Mouse (Mus musculus) midbrain, embryonic 16.5 days (tissue): ENCODE measurements around the gene Gse1. TPM values are rescaled to one million over a fixed set of nuclear protein-coding genes. Genes with fewer than 3 reads are reported as not detected.

ENCODE experiments used
- ATAC-seq: fragments of 200-750 bp; cut with Nextera tagmentation; 2 replicates; pipeline ENCODE4 v1.8.0; 2017; ENCODE audit warnings: moderate TSS enrichment
- H3K27ac ChIP-seq: fragments of 300-500 bp; sonication (generic); 2 replicates; pipeline ENCODE4 v1.5.1; 2014; ENCODE audit warnings: mild to moderate bottlenecking, low read length, mixed read lengths
- H3K27me3 ChIP-seq: fragments of 300-500 bp; sonication (generic); 2 replicates; pipeline ENCODE4 v1.6.1; 2014; ENCODE audit warnings: low read depth, low read length, mixed read lengths; ENCODE audit not compliant: control insufficient read depth, insufficient read depth
- H3K36me3 ChIP-seq: fragments of 300-500 bp; sonication (generic); 2 replicates; pipeline ENCODE4 v1.6.1; 2014; ENCODE audit warnings: mild to moderate bottlenecking, low read length, moderate library complexity, mixed read lengths; ENCODE audit not compliant: control insufficient read depth, insufficient read depth
- H3K4me1 ChIP-seq: fragments of 300-500 bp; sonication (generic); 2 replicates; pipeline ENCODE4 v1.6.1; 2014; ENCODE audit warnings: mild to moderate bottlenecking, low read length, mixed read lengths; ENCODE audit not compliant: control insufficient read depth, insufficient read depth
- H3K4me2 ChIP-seq: fragments of 300-500 bp; sonication (generic); 2 replicates; pipeline ENCODE4 v1.6.1; 2014; ENCODE audit warnings: mild to moderate bottlenecking, low read length, mixed read lengths
- H3K4me3 ChIP-seq: fragments of 300-500 bp; sonication (generic); 2 replicates; pipeline ENCODE4 v1.5.1; 2014; ENCODE audit warnings: low read depth, mild to moderate bottlenecking, low read length, moderate library complexity, mixed read lengths
- H3K9ac ChIP-seq: fragments of 300-500 bp; sonication (generic); 2 replicates; pipeline ENCODE4 v1.6.1; 2014; ENCODE audit warnings: low read depth, low read length, mixed read lengths
- H3K9me3 ChIP-seq: fragments of 300-500 bp; sonication (generic); replicated peaks from 2 replicates; pipeline ENCODE4 v1.6.1; 2014; ENCODE audit warnings: mild to moderate bottlenecking, low read length, mixed read lengths; ENCODE audit not compliant: control insufficient read depth, poor library complexity, severe bottlenecking
- WGBS: fragments of 180-500 bp; shearing (Covaris S2); extraction: QIAGEN DNeasy Blood & Tissue Kit; methylation state at CpG from one replicate; pipeline ENCODE4 v1.1.7; 2014; 5-methylcytosine and 5-hydroxymethylcytosine counted together
- polyA plus RNA-seq: library from polyadenylated mRNA; unstranded; fragments of >200 nt; fragmentation: Nextera tagmentation; extraction: Ambion mirVana; gene quantifications from 2 replicates; pipeline ENCODE4 v1.2.1, GENCODE M21; 2015

Gse1 gene
- polyA plus RNA-seq, 1 experiment from 2014 or later, result 13.3 TPM

DNA sequence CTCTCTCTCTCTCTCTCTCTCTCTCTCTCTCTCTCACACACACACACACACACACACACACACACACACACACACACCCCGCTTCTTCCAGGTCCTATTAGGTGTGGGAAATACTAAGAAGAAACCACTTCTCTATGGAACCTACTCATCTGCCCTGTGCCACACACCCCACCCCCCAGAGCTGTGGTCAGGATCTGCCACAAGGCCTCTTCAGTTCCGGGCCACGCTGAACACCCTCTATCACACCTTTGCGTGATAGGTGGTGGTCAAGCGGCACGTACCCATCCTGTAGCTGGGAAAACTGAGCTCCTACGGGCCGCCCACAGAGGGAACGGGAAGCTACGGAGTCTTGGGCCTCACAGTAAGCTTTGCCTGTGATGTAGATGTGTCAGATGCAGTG, 238.0 kb downstream of the Gse1 start:
- Histone ChIP-seq H3K4me1 (peaks cover 17% of the 10 kb centered on the region), H3K4me3 (no peak overlapping the region), H3K9me3 (no peaks in the 10 kb centered on the region), H3K27me3 (no peaks in the 10 kb centered on the region), H3K9ac (no peak overlapping the region), H3K36me3 (no peaks in the 10 kb centered on the region), H3K27ac (no peak overlapping the region; the same call in 1 of the 2 replicates), H3K4me2 (no peak overlapping the region)
- no peak for ATAC-seq
- WGBS, result 62% methylated on average over 9 of the region's 10 CpGs

- Histone ChIP-seq H3K27me3 (no peaks in the 10 kb centered on the region), H3K9ac (no peak overlapping the region), H3K4me3 (no peak overlapping the region), H3K27ac (no peak overlapping the region), H3K4me2 (no peak overlapping the region), H3K4me1 (peaks cover 19% of the 10 kb centered on the region; the same call in 1 of the 2 replicates), H3K36me3 (no peaks in the 10 kb centered on the region), H3K9me3 (no peaks in the 10 kb centered on the region)
- ATAC-seq, result no peak
- whole genome bisulfite sequencing, result 88% methylated on average over 7 of the region's 7 CpGs
Observed at GRCm38 (mm10) chr8:120467598-120467997, 239.3 kb downstream of the Gse1 start.

DNA sequence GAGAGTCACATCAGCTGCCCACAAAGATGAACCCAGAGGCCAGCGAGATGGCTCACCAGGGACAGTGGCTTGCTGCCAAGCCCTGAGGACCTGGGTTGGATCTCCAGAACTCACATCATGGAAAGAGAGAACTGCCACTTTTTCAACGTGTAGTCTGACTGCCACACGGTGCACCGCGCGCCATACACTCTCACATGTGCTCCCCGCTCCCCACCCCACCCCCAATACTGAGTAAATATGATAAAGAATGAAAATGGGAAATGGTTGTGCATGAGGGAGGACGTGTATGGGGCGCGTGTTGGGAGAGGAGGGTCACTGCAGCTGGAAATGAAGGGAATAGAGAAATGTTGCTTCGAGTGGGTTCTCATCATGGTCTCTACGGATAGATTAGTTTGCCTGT, 241.9 kb downstream of the Gse1 start:
- no peak for ATAC-seq
- Histone ChIP-seq H3K4me3 (no peak overlapping the region), H3K4me1 (peaks cover 20% of the 10 kb centered on the region; the same call in 1 of the 2 replicates)

GRCm38 (mm10) chr8:120471166-120471565, 242.9 kb downstream of the Gse1 start:
- ATAC-seq, result no peak
- H3K27me3 ChIP-seq, result no peaks in the 10 kb centered on the region
- H3K4me1 ChIP-seq, result peaks cover 20% of the 10 kb centered on the region; the same call in 1 of the 2 replicates
- no peaks in the 10 kb centered on the region for H3K36me3 ChIP-seq
- H3K9ac ChIP-seq, result no peak overlapping the region
- H3K27ac ChIP-seq, result peak overlapping the region; percentile 51
- WGBS, result 6% methylated on average over 7 of the region's 7 CpGs
- H3K4me2 ChIP-seq, result no peak overlapping the region
- H3K9me3 ChIP-seq, result no peaks in the 10 kb centered on the region
- H3K4me3 ChIP-seq, result no peak overlapping the region

More for the DNA sequence above, 241.9 kb downstream of the Gse1 start:
- 90% methylated on average over 12 of the region's 12 CpGs for WGBS
- Histone ChIP-seq H3K4me2 (no peak overlapping the region), H3K27me3 (no peaks in the 10 kb centered on the region), H3K9ac (no peak overlapping the region), H3K27ac (no peak overlapping the region), H3K36me3 (no peaks in the 10 kb centered on the region), H3K9me3 (no peaks in the 10 kb centered on the region)

DNA sequence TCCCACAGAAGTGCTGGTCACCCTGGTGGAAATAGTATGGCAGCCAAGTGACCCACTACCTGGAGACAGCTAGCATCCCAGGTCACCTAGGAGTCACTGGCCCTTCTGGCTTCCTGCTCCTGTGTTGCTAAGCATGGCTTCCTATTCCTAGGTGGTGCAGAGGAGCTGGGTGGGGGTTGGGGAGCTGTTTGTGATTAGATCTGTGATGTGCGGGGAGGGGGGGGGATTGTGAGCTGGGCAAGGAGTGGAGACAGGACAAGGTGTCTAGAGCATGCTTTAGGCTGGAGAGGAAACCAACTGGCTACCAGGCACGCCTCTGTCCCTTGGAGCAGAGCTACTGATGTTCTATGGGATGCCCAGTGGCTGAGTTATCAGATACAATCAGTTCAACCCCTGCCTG, 243.5 kb downstream of the Gse1 start:
- Histone ChIP-seq H3K4me1 (peaks cover 24% of the 10 kb centered on the region; the same call in 1 of the 2 replicates), H3K9me3 (no peaks in the 10 kb centered on the region), H3K27ac (peak overlapping the region; percentile 51), H3K4me2 (no peak overlapping the region), H3K27me3 (no peaks in the 10 kb centered on the region), H3K4me3 (no peak overlapping the region), H3K36me3 (no peaks in the 10 kb centered on the region), H3K9ac (no peak overlapping the region)
- ATAC-seq, result 0 out of 2 replicates have a peak, but pooled peaks have one; percentile 30
- WGBS, result 51% methylated on average over 2 of the region's 2 CpGs

GRCm38 (mm10) chr8:120472230-120472629, 244.0 kb downstream of the Gse1 start:
- 18% methylated on average over 16 of the region's 16 CpGs for WGBS
- Histone ChIP-seq H3K27ac (peak overlapping the region; percentile 71), H3K9ac (no peak overlapping the region), H3K36me3 (no peaks in the 10 kb centered on the region), H3K4me1 (peaks cover 28% of the 10 kb centered on the region), H3K27me3 (no peaks in the 10 kb centered on the region), H3K4me2 (no peak overlapping the region), H3K9me3 (no peaks in the 10 kb centered on the region), H3K4me3 (no peak overlapping the region)
- no peak for ATAC-seq

DNA sequence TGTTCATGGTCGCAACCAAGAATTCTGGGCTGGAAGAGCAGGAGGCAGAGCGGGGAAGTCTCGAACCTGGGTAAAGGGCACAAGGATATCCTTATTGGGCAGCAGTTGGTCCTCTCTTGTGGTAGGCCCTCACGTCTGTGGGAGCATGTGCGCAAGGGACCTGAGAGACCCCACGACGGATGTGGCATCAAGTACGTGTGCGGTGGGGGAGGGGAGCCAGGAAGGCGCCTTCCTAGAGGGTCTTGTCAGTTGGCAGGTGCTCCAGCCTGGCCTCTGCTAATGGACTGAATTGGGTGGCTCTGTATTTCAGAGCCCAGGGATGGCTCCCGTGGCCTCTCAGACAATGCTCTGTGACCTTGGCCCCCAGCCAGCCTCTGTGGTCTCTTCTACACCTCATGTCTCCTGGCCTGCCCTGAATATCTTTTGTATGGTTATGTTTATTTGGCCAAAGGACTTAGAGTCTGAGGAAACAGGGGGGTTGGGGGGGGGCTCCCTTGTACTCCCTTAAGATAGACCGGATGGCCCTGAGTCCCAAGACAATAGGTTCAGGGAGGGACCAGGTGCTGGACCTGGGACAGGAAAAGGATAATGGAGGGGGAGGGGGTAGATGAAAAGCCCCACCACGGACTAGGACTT, 245.6 kb downstream of the Gse1 start:
- Histone ChIP-seq H3K27ac (no peak overlapping the region), H3K36me3 (no peaks in the 10 kb centered on the region), H3K9me3 (no peaks in the 10 kb centered on the region), H3K4me2 (no peak overlapping the region), H3K27me3 (no peaks in the 10 kb centered on the region), H3K4me3 (no peak overlapping the region), H3K4me1 (peaks cover 31% of the 10 kb centered on the region), H3K9ac (no peak overlapping the region)
- no peak for ATAC-seq
- 77% methylated on average over 13 of the region's 13 CpGs for WGBS

DNA sequence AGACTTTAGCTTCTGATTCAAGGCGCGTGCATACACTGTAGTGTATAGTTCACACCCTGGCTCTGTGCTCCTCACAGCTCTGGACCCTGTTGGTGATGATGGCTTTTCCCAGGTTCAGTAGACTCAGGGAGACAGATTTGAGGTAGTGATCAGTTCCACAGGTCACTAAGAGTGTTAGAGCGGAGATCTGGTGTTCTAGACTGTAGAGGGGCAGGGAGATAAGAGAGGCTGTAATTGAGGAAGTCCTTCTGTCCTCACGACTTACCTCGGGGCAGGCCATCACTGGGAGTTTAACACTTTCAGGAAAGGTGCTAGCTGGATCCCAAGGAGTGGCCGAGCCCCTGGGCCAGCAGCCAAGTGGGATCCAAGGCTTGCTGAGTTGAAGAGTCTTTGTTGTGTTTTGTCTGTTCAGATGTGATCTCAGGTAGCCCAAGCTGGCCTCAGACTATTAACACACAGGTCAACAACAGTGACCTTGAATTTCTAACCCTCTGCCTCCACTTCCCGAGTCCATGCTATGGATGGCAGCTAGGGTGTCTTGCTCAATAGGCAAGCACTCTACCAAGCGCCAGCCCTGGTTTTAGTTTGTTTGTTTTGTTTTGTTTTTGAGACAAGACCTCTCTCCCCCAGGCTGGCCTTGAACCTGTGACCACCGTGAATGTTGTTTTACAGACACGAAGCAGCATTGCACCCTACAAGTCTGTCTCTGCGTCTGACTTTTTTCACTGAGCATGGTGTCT, 246.4 kb downstream of the Gse1 start:
- Histone ChIP-seq H3K9me3 (no peaks in the 10 kb centered on the region), H3K4me1 (peaks cover 31% of the 10 kb centered on the region), H3K4me3 (no peak overlapping the region), H3K27ac (no peak overlapping the region), H3K4me2 (no peak overlapping the region), H3K9ac (no peak overlapping the region), H3K36me3 (no peaks in the 10 kb centered on the region), H3K27me3 (no peaks in the 10 kb centered on the region)
- WGBS, result 87% methylated on average over 11 of the region's 11 CpGs
- ATAC-seq, result no peak
